Mouse (Mus musculus): ENCODE data around the gene Iglon5.
A peak's percentile ranks its signal among the peaks of the same experiment; 100 is the strongest.

Iglon5 gene

DNA sequence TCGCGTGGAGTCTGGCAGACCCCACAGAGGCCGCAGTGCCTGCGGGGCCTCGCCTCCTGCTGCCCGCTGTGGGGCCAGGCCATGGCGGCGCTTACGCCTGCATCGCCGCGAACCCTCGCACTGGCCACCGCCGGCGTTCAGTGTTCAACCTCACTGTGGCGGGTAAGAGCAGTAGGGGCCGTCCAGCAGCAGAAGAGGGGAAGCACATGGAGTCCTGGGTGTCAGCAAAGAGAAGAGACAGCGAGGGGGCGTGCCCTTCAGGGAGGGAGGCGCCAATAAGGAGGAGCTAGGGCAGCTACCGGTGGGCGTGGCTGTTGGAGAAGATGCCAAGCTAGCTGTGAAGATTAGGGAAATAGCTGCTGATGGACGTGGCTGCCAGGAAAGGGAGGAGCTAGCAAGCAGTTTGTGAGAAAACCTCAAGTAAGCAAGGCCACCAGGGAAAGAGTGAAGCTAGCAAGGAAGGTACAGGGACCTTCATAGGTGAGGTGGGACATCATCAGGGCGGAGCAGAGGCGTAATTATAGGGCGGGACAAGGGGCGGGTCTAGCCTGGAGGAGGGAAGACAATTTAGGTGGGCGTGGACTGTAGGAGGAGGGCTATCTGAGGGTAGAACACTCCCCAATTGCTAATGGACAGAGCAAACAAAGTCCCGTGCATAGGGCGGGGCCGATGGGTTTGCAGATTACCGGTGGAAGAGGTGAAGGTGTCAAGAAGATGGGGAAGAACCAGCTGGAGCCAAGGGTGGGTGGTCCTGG lies 24.4 kb downstream of the Iglon5 start:
- peak; percentile 81 for DNase-seq (ENCODE audit: low read depth, low spot score)

DNA sequence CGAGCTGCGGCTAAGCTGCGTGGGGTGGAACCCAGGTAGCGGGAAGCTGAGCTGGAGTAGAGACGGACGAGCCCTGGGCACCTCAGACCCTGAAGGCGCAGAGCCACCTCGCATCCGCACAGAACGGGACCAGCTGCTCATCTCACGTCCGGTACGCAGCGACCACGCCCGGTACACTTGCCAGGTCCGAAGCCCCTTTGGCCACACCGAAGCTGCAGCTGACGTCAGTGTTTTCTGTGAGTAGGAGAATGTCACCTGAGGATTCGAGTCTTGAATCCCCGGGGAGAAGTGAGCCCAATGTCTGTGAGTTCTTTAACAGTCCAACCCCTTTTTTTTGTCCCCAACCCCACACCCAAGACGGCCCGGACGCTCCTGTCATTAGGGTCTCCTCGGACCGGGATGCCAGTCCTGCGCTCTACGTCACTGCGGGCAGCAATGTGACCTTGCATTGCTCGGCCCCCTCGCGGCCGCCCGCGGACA lies 25.0 kb downstream of the Iglon5 start:
- DNase-seq (ENCODE audit: low read depth, low spot score): peak; percentile 40

- DNase-seq (ENCODE audit: low read depth, low spot score): no peak
Measured at GRCm38 (mm10) chr7:43463976-43464375, 25.9 kb downstream of the Iglon5 start.

GRCm38 (mm10) chr7:43462851-43463250 lies 27.0 kb downstream of the Iglon5 start, which contains the start of gene Vsig10l:
Gene Vsig10l (plus strand): TSS chr7:43463151.
- DNase-seq (ENCODE audit: low read depth, low spot score): no peak

- DNase-seq (ENCODE audit: low read depth, low spot score): no peak
Measured at GRCm38 (mm10) chr7:43454371-43454770, 35.5 kb downstream of the Iglon5 start.

GRCm38 (mm10) chr7:43453599-43454355 lies 36.1 kb downstream of the Iglon5 start:
- DNase-seq (ENCODE audit: low read depth, low spot score): no peak

DNA sequence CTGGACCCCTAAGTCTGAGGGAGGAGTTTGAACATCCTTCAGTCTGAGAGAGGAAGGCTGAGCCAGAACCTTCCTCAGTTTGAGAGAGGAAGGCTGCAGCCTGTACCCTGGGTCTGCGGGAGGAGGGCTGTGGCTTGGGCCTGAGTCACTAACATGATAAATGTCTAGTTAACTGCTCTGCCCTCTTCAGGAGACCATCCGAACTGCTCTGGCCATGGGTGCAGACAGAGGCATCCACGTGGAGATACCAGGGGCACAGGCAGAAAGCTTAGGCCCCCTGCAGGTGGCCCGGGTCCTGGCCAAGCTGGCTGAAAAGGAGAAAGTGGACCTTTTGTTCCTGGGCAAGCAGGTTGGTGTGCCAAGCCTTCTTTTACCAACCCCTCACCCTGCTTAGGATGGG lies 37.3 kb downstream of the Iglon5 start:
- DNase-seq (ENCODE audit: low read depth, low spot score): no peak

DNA sequence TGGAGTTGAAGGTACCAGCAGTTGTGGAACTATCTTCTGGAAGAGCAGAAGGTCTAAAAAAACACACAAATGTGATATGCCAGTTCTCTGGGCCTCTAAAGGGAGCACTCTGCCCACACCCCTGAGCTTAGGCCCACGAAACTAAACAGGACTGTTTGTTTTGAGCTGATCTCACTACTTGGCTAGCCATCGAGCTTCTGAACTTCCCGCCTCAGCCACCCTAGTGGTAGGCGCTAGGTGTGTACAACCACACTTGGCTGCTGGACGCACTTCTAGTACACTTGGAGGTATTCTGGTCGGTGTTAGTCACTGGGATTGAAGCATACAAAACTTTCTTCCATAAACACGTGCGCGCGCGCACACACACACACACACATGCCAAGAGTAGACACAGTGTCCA lies 38.1 kb downstream of the Iglon5 start:
- DNase-seq (ENCODE audit: low read depth, low spot score): no peak

- no peak for DNase-seq (ENCODE audit: low read depth, low spot score)
Measured at GRCm38 (mm10) chr7:43449811-43450210, 40.1 kb downstream of the Iglon5 start.

DNA sequence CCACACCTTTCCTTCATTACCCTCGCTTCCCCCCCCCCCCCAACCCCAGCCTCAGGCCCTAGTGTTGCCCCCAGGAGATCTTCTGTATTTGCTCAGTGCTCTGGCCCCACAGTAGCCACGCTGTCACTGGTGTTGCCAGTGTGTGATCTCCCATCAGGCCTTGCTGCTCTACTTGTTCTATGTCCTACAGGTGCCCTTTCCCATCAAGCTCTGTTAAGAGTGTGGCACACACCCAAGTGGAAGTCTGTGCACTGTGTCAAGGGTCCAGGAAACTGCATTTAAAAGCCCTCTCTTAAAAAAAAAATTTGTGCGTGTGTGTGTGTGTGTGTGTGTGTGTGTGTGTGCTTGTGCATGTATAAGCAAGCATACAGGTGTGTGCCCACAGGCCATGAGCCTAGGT lies 41.6 kb downstream of the Iglon5 start:
- no peak for DNase-seq (ENCODE audit: low read depth, low spot score)

DNA sequence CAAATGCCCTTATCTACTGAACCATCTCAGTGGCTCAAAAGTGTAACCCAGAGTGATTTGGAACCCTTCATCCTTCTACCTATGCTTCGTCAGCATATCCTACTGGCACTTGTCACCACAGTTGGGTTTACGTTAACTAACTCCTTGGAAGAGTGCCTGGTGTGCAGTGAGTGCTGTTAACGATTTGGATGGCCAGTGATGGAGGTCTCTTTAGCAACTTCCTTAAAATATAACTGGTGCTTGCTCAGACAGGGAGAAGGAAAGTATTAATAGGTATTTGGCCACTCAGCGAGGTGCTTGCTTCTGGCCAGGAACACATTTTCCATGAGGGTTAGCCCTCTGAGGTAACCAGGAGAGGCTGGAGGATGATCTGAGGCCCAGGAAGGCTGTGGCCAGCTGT lies 42.1 kb downstream of the Iglon5 start:
- no peak for DNase-seq (ENCODE audit: low read depth, low spot score)

DNA sequence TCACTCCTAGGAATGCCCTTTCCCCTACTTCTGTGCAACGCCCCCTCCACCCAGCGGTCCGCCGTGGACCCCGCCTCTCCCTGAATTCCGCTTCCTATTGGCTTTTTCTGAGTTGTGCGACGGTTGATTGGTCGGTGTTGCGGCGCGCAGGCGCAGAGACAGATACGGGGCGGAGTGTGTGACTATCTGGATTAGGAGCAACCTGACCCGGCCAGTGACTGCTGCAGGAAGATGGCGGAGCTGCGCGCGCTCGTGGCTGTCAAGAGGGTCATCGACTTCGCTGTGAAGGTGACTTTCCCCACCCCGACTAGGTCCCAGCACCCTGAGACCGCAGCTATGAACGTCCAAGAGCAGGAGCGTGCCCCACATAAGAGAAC lies 46.0 kb downstream of the Iglon5 start, which contains the start of the genes Etfb and Gm45233:
Etfb (plus strand) TSS at position 167 of the 377 bp plus-strand sequence.
Gm45233 (plus strand) TSS at position 212 of the 377 bp plus-strand sequence.
- DNase-seq (ENCODE audit: low read depth, low spot score): peak; percentile 88

GRCm38 (mm10) chr7:43443126-43443916 lies 46.6 kb downstream of the Iglon5 start:
- DNase-seq (ENCODE audit: low read depth, low spot score): peak; percentile 24

- no peak for DNase-seq (ENCODE audit: low read depth, low spot score)
Measured at GRCm38 (mm10) chr7:43442684-43443083, 47.2 kb downstream of the Iglon5 start.

GRCm38 (mm10) chr7:43441071-43441470 lies 48.8 kb downstream of the Iglon5 start:
- DNase-seq (ENCODE audit: low read depth, low spot score): no peak

DNA sequence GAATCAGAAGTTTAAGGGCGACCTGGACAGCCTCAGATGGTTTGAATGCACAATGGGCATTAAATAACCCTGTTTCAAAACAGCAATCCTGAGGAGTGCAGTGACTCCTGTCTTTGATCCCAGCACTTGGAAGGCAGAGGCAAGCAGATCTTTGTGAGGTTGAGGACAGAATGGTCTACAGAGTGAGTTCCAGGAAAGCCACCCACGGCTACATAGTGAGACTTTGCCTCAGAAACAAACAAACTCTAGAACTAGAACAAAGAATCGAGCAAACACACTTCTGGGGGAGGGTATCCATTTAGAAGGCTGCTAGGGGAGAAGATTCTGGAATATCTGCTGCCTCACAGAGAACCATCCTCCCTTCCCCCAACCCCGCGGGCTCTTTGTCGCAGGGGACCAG lies 49.4 kb downstream of the Iglon5 start, which contains the start of gene Cldnd2:
Cldnd2 (plus strand) TSS at position 301 of the 400 bp plus-strand sequence.
- no peak for DNase-seq (ENCODE audit: low read depth, low spot score)

- DNase-seq (ENCODE audit: low read depth, low spot score): no peak
Measured at GRCm38 (mm10) chr7:43438611-43439010, 51.3 kb downstream of the Iglon5 start.

DNA sequence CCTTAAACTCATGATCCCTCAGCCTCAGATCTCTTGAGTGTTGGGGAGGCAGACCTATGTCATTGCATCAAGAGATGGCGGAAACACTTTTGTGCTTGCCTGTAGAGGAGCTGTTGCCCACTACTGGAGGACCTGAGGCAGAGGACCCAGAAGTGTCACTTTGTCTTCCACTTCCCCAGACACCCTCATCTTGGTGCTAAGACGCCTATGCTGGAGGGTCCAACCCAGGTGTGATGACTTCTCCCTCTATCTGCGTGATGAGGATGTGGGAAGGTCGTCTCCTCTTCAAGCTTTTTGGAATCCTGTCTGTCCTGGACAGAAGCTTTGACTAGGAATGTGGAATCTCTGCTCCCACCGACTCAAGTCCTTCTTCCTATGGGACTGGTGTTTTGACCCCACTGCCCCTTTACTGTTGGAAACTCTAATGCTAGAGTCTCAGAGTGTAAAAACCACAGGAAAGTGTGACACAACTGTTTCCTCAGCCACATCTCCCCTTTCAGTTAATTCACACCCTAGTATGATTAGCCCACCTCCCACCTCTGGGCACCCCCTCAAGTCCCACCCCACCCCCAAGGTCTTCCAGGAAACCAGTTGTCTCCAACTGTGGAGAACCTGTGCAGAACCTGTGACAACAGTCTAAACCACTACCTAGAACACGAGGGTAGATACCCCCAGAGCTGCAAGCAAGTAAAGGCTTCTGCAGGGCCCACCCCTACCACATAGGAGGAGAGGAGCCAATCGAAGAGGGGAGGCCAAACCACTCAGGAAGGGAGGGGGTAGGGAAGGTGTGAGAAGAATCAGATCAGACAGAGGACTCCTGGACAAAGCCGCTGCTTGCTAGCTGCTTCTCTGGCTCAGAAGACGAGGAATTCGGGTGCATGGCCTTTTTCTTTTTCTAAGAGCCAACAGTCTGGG lies 53.3 kb downstream of the Iglon5 start, which contains the start of gene Nkg7:
Nkg7 (plus strand) TSS at position 733 of the 915 bp plus-strand sequence.
- no peak for DNase-seq (ENCODE audit: low read depth, low spot score)

GRCm38 (mm10) chr7:43434676-43435075 lies 55.2 kb downstream of the Iglon5 start:
- no peak for DNase-seq (ENCODE audit: low read depth, low spot score)

DNA sequence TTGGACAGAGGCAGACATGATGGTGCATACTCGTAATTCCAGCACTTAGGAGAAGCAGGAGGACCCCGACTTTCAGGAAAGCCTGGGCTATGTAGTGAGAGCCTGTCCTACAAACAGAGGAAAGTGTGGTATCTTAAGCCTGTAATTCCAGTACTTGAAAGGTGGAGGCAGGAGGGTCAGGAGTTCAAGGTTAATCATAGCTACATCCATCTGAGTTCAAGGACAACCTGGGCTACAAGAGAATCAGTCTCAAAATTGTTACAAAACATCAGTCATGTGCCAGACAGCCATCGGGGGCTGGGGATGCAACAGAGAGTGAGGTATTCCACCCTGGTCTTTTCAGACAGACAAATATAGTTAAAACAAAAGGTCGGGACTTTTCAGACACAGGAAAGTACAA lies 57.0 kb downstream of the Iglon5 start:
- DNase-seq (ENCODE audit: low read depth, low spot score): no peak

DNA sequence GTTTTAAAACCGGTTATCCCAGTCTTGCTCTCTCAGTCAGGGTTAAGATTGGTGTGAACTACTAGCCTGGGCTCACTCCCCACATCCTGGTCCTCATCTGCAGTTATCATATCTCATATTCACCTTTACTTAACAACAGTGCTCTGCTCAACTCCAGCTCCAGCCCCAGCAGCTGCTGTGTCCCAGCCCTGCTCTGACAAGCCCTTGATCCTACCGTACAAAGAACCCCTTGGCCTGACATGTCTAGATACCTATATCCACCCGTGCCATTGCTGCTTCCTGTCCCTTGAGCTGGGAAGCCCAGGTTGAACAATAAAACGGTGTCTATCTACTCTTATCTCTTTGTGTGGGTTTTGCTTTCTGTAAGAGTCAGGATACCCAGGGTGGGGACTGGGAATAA lies 60.4 kb downstream of the Iglon5 start:
- no peak for DNase-seq (ENCODE audit: low read depth, low spot score)
